Mouse (Mus musculus): ENCODE results near the gene Rarb.

Gene Rarb

GRCm38 (mm10) chr14:16431941-16432499 is 386.9 kb downstream of the Rarb start:
- DNase-seq = no peak

- DNase-seq = no peak
Observed at GRCm38 (mm10) chr14:16427569-16427968, 391.4 kb downstream of the Rarb start.

GRCm38 (mm10) chr14:16414163-16414562 is 404.8 kb downstream of the Rarb start:
- DNase-seq = no peak

GRCm38 (mm10) chr14:16405187-16405586 is 413.8 kb downstream of the Rarb start:
- no peak for DNase-seq

- no peak for DNase-seq
Observed at GRCm38 (mm10) chr14:16384783-16385182, 434.2 kb downstream of the Rarb start.

Measured in retina, postnatal 1 day (tissue).